Mouse (Mus musculus) cerebellum, adult (tissue): ENCODE results near the gene Nek5.

Experiments used
- ATAC-seq: cut with Nextera tagmentation; 2 replicates; pipeline ENCODE4 v1.9.2; 2017; ENCODE audit warnings: mild to moderate bottlenecking, moderate library complexity, mixed read lengths; ENCODE audit not compliant: insufficient number of reproducible peaks, low FRiP score, low TSS enrichment

Nek5 gene

DNA sequence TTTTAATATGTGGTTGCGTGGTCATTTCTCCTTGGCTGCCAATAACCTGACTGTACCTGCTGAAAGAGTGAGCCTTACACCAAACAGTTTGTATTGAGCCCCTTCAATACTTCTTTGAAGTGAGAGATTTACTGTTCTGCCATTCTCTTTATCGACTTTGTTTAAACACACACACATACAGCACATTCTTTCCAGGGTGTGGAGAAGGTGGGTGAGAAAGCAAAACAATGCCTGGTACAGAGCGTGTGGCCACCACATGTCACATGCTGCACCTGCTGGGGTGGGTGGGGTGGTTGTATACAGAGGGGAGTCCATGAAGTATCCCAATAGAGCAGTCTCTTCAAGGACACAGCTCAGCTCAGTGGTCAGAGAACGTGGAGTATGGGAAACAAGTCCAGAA, 99.6 kb downstream of the Nek5 start:
- no peak for ATAC-seq
